Mouse (Mus musculus) adrenal gland, adult (tissue): Measurements from ENCODE around the gene Orc3.
"Not testable (repeated sequence)": the region's sequence is repeated elsewhere in the genome, so short reads cannot be mapped to it uniquely, and the experiment has no call there.

Experiments
- DNase-seq, 2 experiments: peaks; one replicate each; pipeline ENCODE4 v3.0.0; 2022 to 2023; ENCODE audit warnings: low spot score in 1 of 2; ENCODE audit not compliant: inconsistent age in 2 of 2

Gene Orc3

GRCm38 (mm10) chr4:34583427-34583826 is 31.3 kb downstream of the Orc3 start:
- peak in 1 of 2 experiments; percentile 56 for DNase-seq

GRCm38 (mm10) chr4:34582476-34582875 is 32.3 kb downstream of the Orc3 start:
- peak in 1 of 2 experiments; percentile 64 for DNase-seq

- DNase-seq, result peak in 1 of 2 experiments; percentile 55
Observed at GRCm38 (mm10) chr4:34581990-34582389, 32.8 kb downstream of the Orc3 start.

GRCm38 (mm10) chr4:34581489-34581888 is 33.3 kb downstream of the Orc3 start:
- not testable (repeated sequence) for DNase-seq

- DNase-seq, result no peak
Observed at GRCm38 (mm10) chr4:34579215-34579614, 35.5 kb downstream of the Orc3 start.

- peak in 1 of 2 experiments; percentile 26 for DNase-seq
Observed at GRCm38 (mm10) chr4:34577028-34577427, 37.7 kb downstream of the Orc3 start.

- no peak for DNase-seq
Observed at GRCm38 (mm10) chr4:34572876-34573275, 41.9 kb downstream of the Orc3 start.

- no peak for DNase-seq
Observed at GRCm38 (mm10) chr4:34566226-34566625, 48.5 kb downstream of the Orc3 start.

- DNase-seq, result peak in 1 of 2 experiments; percentile 66
Observed at GRCm38 (mm10) chr4:34560971-34561370, 53.8 kb downstream of the Orc3 start.

- DNase-seq, result no peak
Observed at GRCm38 (mm10) chr4:34556183-34556582, 58.6 kb downstream of the Orc3 start.

GRCm38 (mm10) chr4:34555604-34556003 is 59.1 kb downstream of the Orc3 start:
- no peak for DNase-seq

GRCm38 (mm10) chr4:34554596-34554995 is 60.1 kb downstream of the Orc3 start:
- no peak for DNase-seq

GRCm38 (mm10) chr4:34551966-34552365 is 62.8 kb downstream of the Orc3 start:
- DNase-seq, result peak in 1 of 2 experiments; percentile 51

GRCm38 (mm10) chr4:34551098-34551809 is 63.5 kb downstream of the Orc3 start:
- DNase-seq, result peak; percentile 78 to 94

GRCm38 (mm10) chr4:34550748-34551097 is 64.0 kb downstream of the Orc3 start, which contains the start of gene Akirin2:
Gene Akirin2, plus strand, starts transcription at chr4:34550937.
- no peak for DNase-seq

- peak; percentile 98 to 99 for DNase-seq
Observed at GRCm38 (mm10) chr4:34549981-34550747, 64.6 kb downstream of the Orc3 start.

- no peak for DNase-seq
Observed at GRCm38 (mm10) chr4:34529941-34530340, 84.8 kb downstream of the Orc3 start.

- DNase-seq, result no peak
Observed at GRCm38 (mm10) chr4:34529379-34529778, 85.4 kb downstream of the Orc3 start.

- no peak for DNase-seq
Observed at GRCm38 (mm10) chr4:34528430-34529100, 86.2 kb downstream of the Orc3 start.

- peak in 1 of 2 experiments; percentile 12 for DNase-seq
Observed at GRCm38 (mm10) chr4:34526771-34527170, 88.0 kb downstream of the Orc3 start.

- DNase-seq, result peak in 1 of 2 experiments; percentile 27
Observed at GRCm38 (mm10) chr4:34523586-34523985, 91.2 kb downstream of the Orc3 start.

- DNase-seq, result peak; percentile 80 to 88
Observed at GRCm38 (mm10) chr4:34522846-34523245, 91.9 kb downstream of the Orc3 start.
